Comparison of ENCODE assay signal across 8 mouse cellular contexts in the genomic region with DNA sequence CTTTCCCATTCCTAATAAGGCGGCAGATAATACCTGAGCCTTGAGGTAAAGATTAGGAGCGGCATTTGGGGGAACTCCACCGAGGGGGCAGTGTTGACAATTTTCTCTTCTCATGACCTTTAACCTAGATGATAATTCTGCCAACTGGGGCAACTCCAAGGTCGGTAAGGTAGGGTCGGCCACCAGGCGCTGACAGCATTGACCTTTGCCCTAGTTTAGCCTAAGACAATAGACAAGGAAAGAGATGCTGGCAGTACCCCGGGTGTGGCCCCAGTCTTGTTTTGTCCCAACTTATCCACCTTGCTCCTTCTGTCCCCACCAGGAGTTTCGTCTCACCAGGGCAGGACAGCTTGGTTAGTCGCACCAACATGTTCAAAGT. TPM values are rescaled to one million over a fixed set of nuclear protein-coding genes. Genes with fewer than 3 reads are reported as not detected.
DNase-seq lines count a peak whose midpoint lies in the region; ATAC-seq lines count a peak whose summit lies in the region.

No protein-coding gene starts in this region.

- H3K4me2 ChIP-seq in embryonic facial prominence, embryonic 12.5 days (replicated peaks): peak overlapping the region; percentile 87
- H3K4me2 ChIP-seq in midbrain, embryonic 12.5 days (replicated peaks): peak overlapping the region; percentile 87

- H3K9ac ChIP-seq in embryonic facial prominence, embryonic 12.5 days: peak overlapping the region; percentile 60
- peak overlapping the region; percentile 65 for H3K9ac ChIP-seq in midbrain, embryonic 12.5 days (replicated peaks)

- peak overlapping the region; percentile 61; the same call in 1 of the 2 replicates for H3K27ac ChIP-seq in embryonic facial prominence, embryonic 12.5 days
- peak overlapping the region; percentile 77 for H3K27ac ChIP-seq in midbrain, embryonic 12.5 days (replicated peaks)

- H3K4me1 ChIP-seq in embryonic facial prominence, embryonic 12.5 days: no peaks in the 10 kb centered on the region
- peaks cover 11% of the 10 kb centered on the region for H3K4me1 ChIP-seq in midbrain, embryonic 12.5 days

- DNase-seq in layer of hippocampus, adult 9-10 months (ENCODE audit: low spot score): peak; percentile 5
- no peak for DNase-seq in layer of hippocampus, postnatal 14 days (ENCODE audit: low spot score in 2 of 2)
- no peak for DNase-seq in adrenal gland, adult 2 months
- no peak for DNase-seq in cerebellum, adult 11 months
- no peak for DNase-seq in layer of hippocampus, postnatal 36 days

- H3K9me3 ChIP-seq in embryonic facial prominence, embryonic 12.5 days: no peaks in the 10 kb centered on the region
- 0 out of 2 replicates have a peak, but pooled peaks cover 7% of the 10 kb centered on the region for H3K9me3 ChIP-seq in midbrain, embryonic 12.5 days

- H3K27me3 ChIP-seq in embryonic facial prominence, embryonic 12.5 days: no peaks in the 10 kb centered on the region
- H3K27me3 ChIP-seq in midbrain, embryonic 12.5 days: no peaks in the 10 kb centered on the region

- no peak for ATAC-seq in embryonic facial prominence, embryonic 12.5 days (ENCODE audit: insufficient number of reproducible peaks, insufficient read depth, low FRiP score, low TSS enrichment)
- peak; percentile 2 for ATAC-seq in inflammation-experienced regulatory T-cells, adult 6 months
- no peak for ATAC-seq in midbrain, embryonic 12.5 days (ENCODE audit: low FRiP score, low read depth)

- peak overlapping the region; percentile 73 for H3K4me3 ChIP-seq in embryonic facial prominence, embryonic 12.5 days
- peak overlapping the region; percentile 73 for H3K4me3 ChIP-seq in midbrain, embryonic 12.5 days

- WGBS in embryonic facial prominence, embryonic 12.5 days: 1% methylated on average over 9 of the region's 9 CpGs
- 0% methylated on average over 9 of the region's 9 CpGs for WGBS in midbrain, embryonic 12.5 days

- H3K36me3 ChIP-seq in embryonic facial prominence, embryonic 12.5 days: peaks cover 17% of the 10 kb centered on the region
- H3K36me3 ChIP-seq in midbrain, embryonic 12.5 days: peaks cover 22% of the 10 kb centered on the region

RNA-seq across cellular contexts. Expression of gene 4930579G24Rik, which starts 0.7 kb away (rescaled TPM):
- total RNA-seq in layer of hippocampus, postnatal 14 days (2021): 1 to 10 TPM; 1.1 to 1.6 TPM
- polyA plus RNA-seq in embryonic facial prominence, embryonic 12.5 days (2016; fragmentation: Nextera tagmentation; extraction: Ambion mirVana): 39.8 and 40.0 TPM in 2 replicates
- polyA plus RNA-seq in inflammation-experienced regulatory T-cells, adult 6 months (2017; shearing (Covaris generic)): 10 to 100 TPM in 2 of 3 experiments, 1 to 10 TPM in 1; 6.8 to 34.0 (median 10.7) TPM
- polyA plus RNA-seq in midbrain, embryonic 12.5 days (2016; fragmentation: Nextera tagmentation; extraction: Ambion mirVana): 17.8 and 21.3 TPM in 2 replicates
- 1 to 10 TPM; 1.0 to 2.2 TPM for total RNA-seq in adrenal gland, adult 2 months (2021)
- polyA plus RNA-seq in adrenal gland, adult 2 months (2012; rRNA removed): 1.1 and 1.2 TPM in 2 replicates
- 1 to 10 TPM; 1.1 to 1.9 TPM for total RNA-seq in layer of hippocampus, postnatal 36 days (2021)

RNA-seq across cellular contexts. Expression of gene Etfdh, which starts 1.1 kb away (rescaled TPM):
- 10 to 100 TPM; 30.3 to 33.4 TPM for total RNA-seq in layer of hippocampus, postnatal 14 days (2021)
- polyA plus RNA-seq in embryonic facial prominence, embryonic 12.5 days (2016; fragmentation: Nextera tagmentation; extraction: Ambion mirVana): 51.0 and 56.7 TPM in 2 replicates
- 10 to 100 TPM; 39.9 to 51.6 (median 42.9) TPM for polyA plus RNA-seq in inflammation-experienced regulatory T-cells, adult 6 months (2017; shearing (Covaris generic))
- 45.2 and 48.2 TPM in 2 replicates for polyA plus RNA-seq in midbrain, embryonic 12.5 days (2016; fragmentation: Nextera tagmentation; extraction: Ambion mirVana)
- 100 to 1,000 TPM; 210 to 240 TPM for total RNA-seq in adrenal gland, adult 2 months (2021)
- 549 and 654 TPM in 2 replicates for polyA plus RNA-seq in adrenal gland, adult 2 months (2012; rRNA removed)
- 10 to 100 TPM; 28.2 to 28.4 TPM for total RNA-seq in layer of hippocampus, postnatal 36 days (2021)

RNA-seq across cellular contexts. Expression of gene Ppid, which starts 37.0 kb away (rescaled TPM):
- 10 to 100 TPM; 68.9 to 70.7 TPM for total RNA-seq in layer of hippocampus, postnatal 14 days (2021)
- polyA plus RNA-seq in embryonic facial prominence, embryonic 12.5 days (2016; fragmentation: Nextera tagmentation; extraction: Ambion mirVana): 187 and 196 TPM in 2 replicates
- polyA plus RNA-seq in inflammation-experienced regulatory T-cells, adult 6 months (2017; shearing (Covaris generic)): 100 to 1,000 TPM; 118 to 138 (median 118) TPM
- 162 and 170 TPM in 2 replicates for polyA plus RNA-seq in midbrain, embryonic 12.5 days (2016; fragmentation: Nextera tagmentation; extraction: Ambion mirVana)
- 10 to 100 TPM; 51.4 to 53.4 TPM for total RNA-seq in adrenal gland, adult 2 months (2021)
- 3.7 and 4.8 TPM in 2 replicates for polyA plus RNA-seq in adrenal gland, adult 2 months (2012; rRNA removed)
- 10 to 100 TPM; 87.1 to 88.8 TPM for total RNA-seq in layer of hippocampus, postnatal 36 days (2021)

Comparison
In these comparisons a context has a peak if more than half of its experiments do, and no peak if none do; other contexts are left out.
1. RNA of gene Ppid, which starts 37.0 kb away (polyA plus RNA-seq): 187 to 196 TPM in embryonic facial prominence, embryonic 12.5 days, 162 to 170 TPM in midbrain, embryonic 12.5 days and 118 to 138 TPM in inflammation-experienced regulatory T-cells, adult 6 months; 3.7 to 4.8 TPM in adrenal gland, adult 2 months; every median in the first group is over 10 times any median in the second.